Mouse (Mus musculus): ENCODE results near the gene Camk2n2. TPM values are rescaled to one million over a fixed set of nuclear protein-coding genes. Genes with fewer than 3 reads are reported as not detected.

Gene Camk2n2
- total RNA-seq, 1 experiment from 2014 or later, result not detected

Other genes with a start within 250 kb of the Camk2n2 start
- 27.7 and 34.8 TPM in 2 replicates for gene Abcc5, start 194.9 kb downstream of the Camk2n2 start, total RNA-seq (2017)
- gene Eif2b5, start 122.5 kb downstream of the Camk2n2 start, total RNA-seq (2017), result 67.2 and 69.9 TPM in 2 replicates
- 3.2 and 4.4 TPM in 2 replicates for gene Dvl3, start 104.3 kb downstream of the Camk2n2 start, total RNA-seq (2017)
- gene Ap2m1, start 85.8 kb downstream of the Camk2n2 start, total RNA-seq (2017), result 155 and 177 TPM in 2 replicates
- 33.3 and 49.2 TPM in 2 replicates for gene Abcf3, start 72.7 kb downstream of the Camk2n2 start, total RNA-seq (2017)
- gene Vwa5b2, start 31.8 kb downstream of the Camk2n2 start, total RNA-seq (2017), result 0.10 TPM in 1 of 2 replicates, not detected in the other
- gene Eef1akmt4, start 9.7 kb downstream of the Camk2n2 start, total RNA-seq (2017), result 7.0 and 9.0 TPM in 2 replicates
- gene Gm49333, start 9.7 kb downstream of the Camk2n2 start, total RNA-seq (2017), result not detected in 2 replicates
- gene Alg3, start 9.6 kb downstream of the Camk2n2 start, total RNA-seq (2017), result 9.8 and 18.9 TPM in 2 replicates
- gene Ece2, start 8.5 kb upstream of the Camk2n2 start, total RNA-seq (2017), result 0.38 and 3.0 TPM in 2 replicates
- gene Psmd2, start 30.4 kb upstream of the Camk2n2 start, total RNA-seq (2017), result 136 and 211 TPM in 2 replicates
- 212 and 290 TPM in 2 replicates for gene Eif4g1, start 47.0 kb upstream of the Camk2n2 start, total RNA-seq (2017)
- gene Fam131a, start 72.0 kb upstream of the Camk2n2 start, total RNA-seq (2017), result 0.65 and 1.1 TPM in 2 replicates
- 79.3 and 81.7 TPM in 2 replicates for gene Polr2h, start 96.4 kb upstream of the Camk2n2 start, total RNA-seq (2017)
- 2.8 and 4.2 TPM in 2 replicates for gene Clcn2, start 96.5 kb upstream of the Camk2n2 start, total RNA-seq (2017)
- gene Chrd, start 111.8 kb upstream of the Camk2n2 start, total RNA-seq (2017), result not detected in 2 replicates
- not detected in 2 replicates for gene Thpo, start 113.2 kb upstream of the Camk2n2 start, total RNA-seq (2017)